In the genomic region with DNA sequence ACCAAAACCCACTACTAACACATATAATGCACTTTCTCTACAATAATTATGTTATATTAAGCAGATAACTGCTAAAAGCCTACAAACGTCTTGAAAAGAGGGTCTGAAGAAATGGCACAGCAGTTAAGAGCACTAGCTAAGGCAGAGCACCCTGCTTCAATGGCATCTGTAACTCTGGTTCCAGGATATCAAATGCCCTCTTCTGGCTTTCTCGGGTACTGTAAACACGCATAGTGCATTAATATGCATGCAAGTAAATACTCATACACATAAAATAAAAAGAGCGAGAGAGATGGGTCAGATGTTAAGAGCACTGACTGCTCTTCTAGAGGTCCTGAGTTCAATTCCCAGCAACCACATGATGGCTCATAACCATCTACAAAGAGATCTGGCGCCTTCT, we compare ENCODE assay signal across 12 mouse cellular contexts. TPM values are rescaled to one million over a fixed set of nuclear protein-coding genes. Genes with fewer than 3 reads are reported as not detected.
DNase-seq lines count a peak whose midpoint lies in the region; ATAC-seq and TF ChIP-seq lines count a peak whose summit lies in the region.
"Had no signal": no experiment of that assay in that cellular context is flagged by ENCODE, and none has a peak within 500 bp of the region (broad histone marks: within the 10 kb centered on the region; RNA-seq: fewer than 3 reads in every experiment).

No protein-coding gene starts in this region.

- H3K9ac ChIP-seq in hindbrain, embryonic 11.5 days (ENCODE audit: low read depth, low read length), result no peak overlapping the region
- no peak overlapping the region for H3K9ac ChIP-seq in neural tube, embryonic 11.5 days (ENCODE audit: low read length)
- no peak overlapping the region for H3K9ac ChIP-seq in neural tube, embryonic 15.5 days (replicated peaks)
- no peak overlapping the region for H3K9ac ChIP-seq in stomach, postnatal 0 days (ENCODE audit: low read length)
- H3K9ac ChIP-seq: embryonic facial prominence, embryonic 13.5 days had no signal

- no peaks in the 10 kb centered on the region for H3K27me3 ChIP-seq in hindbrain, embryonic 11.5 days (ENCODE audit: control insufficient read depth, insufficient read depth, low read length)
- H3K27me3 ChIP-seq in hindbrain, embryonic 10.5 days (ENCODE audit: insufficient read depth, poor library complexity, severe bottlenecking), result no peaks in the 10 kb centered on the region
- no peaks in the 10 kb centered on the region for H3K27me3 ChIP-seq in neural tube, embryonic 11.5 days (ENCODE audit: control insufficient read depth, insufficient read depth, low read length)
- H3K27me3 ChIP-seq in neural tube, embryonic 15.5 days (replicated peaks), result no peaks in the 10 kb centered on the region
- no peaks in the 10 kb centered on the region for H3K27me3 ChIP-seq in stomach, postnatal 0 days (ENCODE audit: control insufficient read depth, insufficient read depth, low read length)
- H3K27me3 ChIP-seq: embryonic facial prominence, embryonic 13.5 days had no signal

- TF ChIP-seq EP300 in stomach, postnatal 0 days (optimal IDR thresholded peaks at IDR 0.05), result no peak

- H3K27ac ChIP-seq in hindbrain, embryonic 11.5 days (ENCODE audit: low read depth, low read length), result no peak overlapping the region
- H3K27ac ChIP-seq in hindbrain, embryonic 10.5 days, result no peak overlapping the region
- H3K27ac ChIP-seq in neural tube, embryonic 11.5 days (ENCODE audit: low read depth, low read length), result no peak overlapping the region
- H3K27ac ChIP-seq in neural tube, embryonic 15.5 days (replicated peaks), result no peak overlapping the region
- H3K27ac ChIP-seq in stomach, postnatal 0 days (replicated peaks), result no peak overlapping the region
- H3K27ac ChIP-seq: embryonic facial prominence, embryonic 13.5 days had no signal

- no peak overlapping the region for H3K4me2 ChIP-seq in hindbrain, embryonic 11.5 days (replicated peaks; ENCODE audit: low read depth, low read length)
- no peak overlapping the region for H3K4me2 ChIP-seq in neural tube, embryonic 11.5 days (ENCODE audit: low read depth)
- no peak overlapping the region for H3K4me2 ChIP-seq in neural tube, embryonic 15.5 days
- no peak overlapping the region for H3K4me2 ChIP-seq in stomach, postnatal 0 days (replicated peaks; ENCODE audit: low read depth)
- H3K4me2 ChIP-seq: embryonic facial prominence, embryonic 13.5 days had no signal

- 93% methylated on average over 5 of the region's 5 CpGs for WGBS in hindbrain, embryonic 11.5 days
- WGBS in hindbrain, embryonic 10.5 days, result 91% methylated on average over 5 of the region's 5 CpGs
- WGBS in neural tube, embryonic 11.5 days, result 86% methylated on average over 5 of the region's 5 CpGs
- WGBS in neural tube, embryonic 15.5 days, result 80% methylated on average over 5 of the region's 5 CpGs
- whole genome bisulfite sequencing in stomach, postnatal 0 days, result 83% methylated on average over 5 of the region's 5 CpGs

- no peak for ATAC-seq in hindbrain, embryonic 11.5 days (ENCODE audit: low FRiP score)
- no peak for ATAC-seq in neural tube, embryonic 11.5 days (ENCODE audit: insufficient read depth, low FRiP score, low TSS enrichment)
- no peak for ATAC-seq in neural tube, embryonic 15.5 days (ENCODE audit: low FRiP score)
- ATAC-seq in stomach, postnatal 0 days (ENCODE audit: low FRiP score, low TSS enrichment), result no peak

- no peaks in the 10 kb centered on the region for H3K4me1 ChIP-seq in hindbrain, embryonic 11.5 days (replicated peaks; ENCODE audit: control insufficient read depth, insufficient read depth, low read length)
- H3K4me1 ChIP-seq in hindbrain, embryonic 10.5 days (replicated peaks), result no peaks in the 10 kb centered on the region
- H3K4me1 ChIP-seq in neural tube, embryonic 11.5 days (ENCODE audit: control insufficient read depth, insufficient read depth, low read length), result no peaks in the 10 kb centered on the region
- no peaks in the 10 kb centered on the region; the same call in 1 of the 2 replicates for H3K4me1 ChIP-seq in neural tube, embryonic 15.5 days
- no peaks in the 10 kb centered on the region for H3K4me1 ChIP-seq in stomach, postnatal 0 days (replicated peaks; ENCODE audit: control insufficient read depth, insufficient read depth)

- no peak overlapping the region for H3K4me3 ChIP-seq in hindbrain, embryonic 11.5 days (ENCODE audit: low read depth, low read length)
- no peak overlapping the region for H3K4me3 ChIP-seq in hindbrain, embryonic 10.5 days
- H3K4me3 ChIP-seq in neural tube, embryonic 11.5 days (ENCODE audit: low read depth, low read length), result no peak overlapping the region
- no peak overlapping the region for H3K4me3 ChIP-seq in neural tube, embryonic 15.5 days (replicated peaks)
- no peak overlapping the region for H3K4me3 ChIP-seq in stomach, postnatal 0 days (ENCODE audit: low read depth, low read length)
- H3K4me3 ChIP-seq: embryonic facial prominence, embryonic 13.5 days had no signal

- no peaks in the 10 kb centered on the region for H3K36me3 ChIP-seq in hindbrain, embryonic 11.5 days (ENCODE audit: control insufficient read depth, insufficient read depth, low read length)
- peaks cover 24% of the 10 kb centered on the region for H3K36me3 ChIP-seq in hindbrain, embryonic 10.5 days
- no peaks in the 10 kb centered on the region for H3K36me3 ChIP-seq in neural tube, embryonic 11.5 days (ENCODE audit: control insufficient read depth, insufficient read depth, low read length)
- H3K36me3 ChIP-seq in neural tube, embryonic 15.5 days, result no peaks in the 10 kb centered on the region; the same call in 1 of the 2 replicates
- H3K36me3 ChIP-seq in stomach, postnatal 0 days (ENCODE audit: control insufficient read depth, insufficient read depth, low read length), result no peaks in the 10 kb centered on the region

- H3K9me3 ChIP-seq in hindbrain, embryonic 11.5 days (ENCODE audit: control insufficient read depth, low read length), result no peaks in the 10 kb centered on the region
- H3K9me3 ChIP-seq in hindbrain, embryonic 10.5 days, result no peaks in the 10 kb centered on the region
- no peaks in the 10 kb centered on the region for H3K9me3 ChIP-seq in neural tube, embryonic 11.5 days (ENCODE audit: control insufficient read depth, low read length)
- H3K9me3 ChIP-seq in neural tube, embryonic 15.5 days (replicated peaks), result no peaks in the 10 kb centered on the region
- no peaks in the 10 kb centered on the region for H3K9me3 ChIP-seq in stomach, postnatal 0 days (ENCODE audit: control insufficient read depth, low read length)
- H3K9me3 ChIP-seq: embryonic facial prominence, embryonic 13.5 days had no signal

- TF ChIP-seq CTCF in stomach, postnatal 0 days (IDR thresholded peaks at IDR 0.05; ENCODE audit: low read depth), result peak; percentile 63

- peak; percentile 31 for DNase-seq in hindbrain, embryonic 11.5 days (ENCODE audit: low spot score)
- no peak for DNase-seq in hindbrain, embryonic 10.5 days (ENCODE audit: low spot score)
- peak; percentile 16 for DNase-seq in neural tube, embryonic 11.5 days (ENCODE audit: low spot score)
- peak; percentile 47 for DNase-seq in brain, adult 2 months (ENCODE audit: low read depth, low spot score)
- DNase-seq in stomach, postnatal 0 days (ENCODE audit: low spot score), result no peak
- DNase-seq in gastrocnemius, adult 18-20 months (ENCODE audit: low spot score), result no peak
- no peak for DNase-seq in ovary, postnatal 14 days (ENCODE audit: low spot score)
- DNase-seq: kidney, adult 2 months; lung, adult 2 months; right cerebral cortex, postnatal 14 days had no signal

RNA-seq across cellular contexts. Expression of a gene that starts 17.0 kb away (rescaled TPM):
- polyA plus RNA-seq in hindbrain, embryonic 11.5 days (2014; fragmentation: Nextera tagmentation; extraction: Ambion mirVana), result 215 and 227 TPM in 2 replicates
- 138 and 144 TPM in 2 replicates for polyA plus RNA-seq in hindbrain, embryonic 10.5 days (2016; fragmentation: Nextera tagmentation; extraction: Ambion mirVana)
- polyA plus RNA-seq in neural tube, embryonic 11.5 days (2014; fragmentation: Nextera tagmentation; extraction: Ambion mirVana), result 209 and 219 TPM in 2 replicates
- 53.7 and 57.2 TPM in 2 replicates for polyA plus RNA-seq in neural tube, embryonic 15.5 days (2015; fragmentation: Nextera tagmentation; extraction: Ambion mirVana)
- polyA plus RNA-seq in stomach, postnatal 0 days (2015; fragmentation: Nextera tagmentation; extraction: Ambion mirVana), result 28.7 and 29.1 TPM in 2 replicates
- total RNA-seq in gastrocnemius, adult 18-20 months (2021), result 10 to 100 TPM; 22.4 to 29.2 TPM

Comparison
In these comparisons a context has a peak if more than half of its experiments do, and no peak if none do; other contexts are left out.
1. DNase-seq: peak in hindbrain, embryonic 11.5 days (single experiment), neural tube, embryonic 11.5 days (single experiment) and brain, adult 2 months (single experiment); none in hindbrain, embryonic 10.5 days (single experiment), stomach, postnatal 0 days (single experiment), gastrocnemius, adult 18-20 months (single experiment) and ovary, postnatal 14 days (single experiment).